ENCODE assay signal across 9 mouse cellular contexts in genomic region chr1:64300951-64301529, GRCm38 (mm10).
DNase-seq lines count a peak whose midpoint lies in the region; ATAC-seq and TF ChIP-seq lines count a peak whose summit lies in the region.
"Had no signal": no experiment of that assay in that cellular context is flagged by ENCODE, and none has a peak within 500 bp of the region (broad histone marks: within the 10 kb centered on the region; RNA-seq: fewer than 3 reads in every experiment).

No protein-coding gene starts in this region.

- no peak for TF ChIP-seq POLR2A in MEL (IDR thresholded peaks at IDR 0.05; ENCODE audit: control insufficient read depth in 1 of 2, insufficient read depth in 1 of 2, low read depth in 1 of 2, low read length in 2 of 2, poor library complexity in 1 of 2)

- no peak for TF ChIP-seq CTCF in MEL (IDR thresholded peaks at IDR 0.05 in 2 of 3, conservative IDR thresholded peaks at IDR 0.05 in 1 of 3; ENCODE audit: control insufficient read depth in 1 of 3, insufficient read depth in 1 of 3, low read depth in 2 of 3, low read length in 3 of 3, poor library complexity in 1 of 3, severe bottlenecking in 1 of 3)

- TF ChIP-seq EP300 in MEL (IDR thresholded peaks at IDR 0.05; ENCODE audit: low read depth in 1 of 2, low read length in 2 of 2): no peak

- TF ChIP-seq RAD21 in MEL (IDR thresholded peaks at IDR 0.05; ENCODE audit: low read depth, low read length): no peak

- H3K4me3 ChIP-seq in limb, embryonic 15.5 days: no peak overlapping the region
- no peak overlapping the region for H3K4me3 ChIP-seq in limb, embryonic 10.5 days
- no peak overlapping the region for H3K4me3 ChIP-seq in MEL (ENCODE audit: control insufficient read depth in 1 of 2, insufficient read depth in 1 of 2, low read depth in 2 of 2, low read length in 2 of 2)
- H3K4me3 ChIP-seq in heart, embryonic 15.5 days: no peak overlapping the region

- H3K4me1 ChIP-seq in limb, embryonic 15.5 days: peaks cover 3% of the 10 kb centered on the region
- H3K4me1 ChIP-seq in limb, embryonic 10.5 days: peaks cover 17% of the 10 kb centered on the region; the same call in 1 of the 2 replicates
- peaks cover 0 to 7% of the 10 kb centered on the region in 2 experiments; a peak in 1 of 4 replicates for H3K4me1 ChIP-seq in MEL (ENCODE audit: control insufficient read depth in 1 of 2, insufficient read depth in 2 of 2, low read length in 2 of 2)
- peaks cover 23% of the 10 kb centered on the region for H3K4me1 ChIP-seq in heart, embryonic 15.5 days (replicated peaks)

- intact Hi-C loops in gastrocnemius, postnatal 14 days (cut with DNase I; ENCODE audit: low total_unique reads): no loop called here

- ATAC-seq in limb, embryonic 15.5 days (ENCODE audit: insufficient number of reproducible peaks, low FRiP score, low TSS enrichment, low read depth): 0 out of 2 replicates have a peak, but pooled peaks have one; percentile 30
- ATAC-seq in heart, embryonic 15.5 days (replicated peaks; ENCODE audit: insufficient number of reproducible peaks, insufficient read depth, low FRiP score, low read depth): no peak
- ATAC-seq in neutrophil, adult 5-6 weeks (ENCODE audit: extremely low read depth, insufficient number of reproducible peaks, low FRiP score, poor library complexity, severe bottlenecking): peak; percentile 59

- no peaks in the 10 kb centered on the region for H3K36me3 ChIP-seq in limb, embryonic 15.5 days
- H3K36me3 ChIP-seq in limb, embryonic 10.5 days: no peaks in the 10 kb centered on the region
- H3K36me3 ChIP-seq in MEL (ENCODE audit: control insufficient read depth in 1 of 2, insufficient read depth in 2 of 2, low read length in 2 of 2): peaks cover 0 to 3% of the 10 kb centered on the region in 2 experiments; a peak in 2 of 4 replicates
- no peaks in the 10 kb centered on the region for H3K36me3 ChIP-seq in heart, embryonic 15.5 days

- no peaks in the 10 kb centered on the region for H3K79me2 ChIP-seq in MEL (ENCODE audit: control insufficient read depth, insufficient read depth, low read length, poor library complexity)

- H3K27ac ChIP-seq in limb, embryonic 15.5 days: no peak overlapping the region
- no peak overlapping the region for H3K27ac ChIP-seq in limb, embryonic 10.5 days
- H3K27ac ChIP-seq in MEL (ENCODE audit: control insufficient read depth, low read depth, low read length): no peak overlapping the region
- H3K27ac ChIP-seq in heart, embryonic 15.5 days: peak overlapping the region; percentile 61

- no peaks in the 10 kb centered on the region for H3K27me3 ChIP-seq in limb, embryonic 15.5 days
- H3K27me3 ChIP-seq in limb, embryonic 10.5 days (ENCODE audit: low read depth, poor library complexity, severe bottlenecking): no peaks in the 10 kb centered on the region
- no peaks in the 10 kb centered on the region for H3K27me3 ChIP-seq in MEL (ENCODE audit: control insufficient read depth in 1 of 2, insufficient read depth in 2 of 2, low read length in 2 of 2)
- H3K27me3 ChIP-seq in heart, embryonic 15.5 days: no peaks in the 10 kb centered on the region

- 76% methylated on average over 8 of the region's 8 CpGs for WGBS in limb, embryonic 15.5 days
- WGBS in limb, embryonic 10.5 days: 89% methylated on average over 8 of the region's 8 CpGs
- WGBS in heart, embryonic 15.5 days: 78% methylated on average over 8 of the region's 8 CpGs

- H3K4me2 ChIP-seq in limb, embryonic 15.5 days: no peak overlapping the region
- no peak overlapping the region for H3K4me2 ChIP-seq in heart, embryonic 15.5 days

- DNase-seq in limb, embryonic 10.5 days (ENCODE audit: low spot score): no peak
- DNase-seq in MEL (ENCODE audit: low read depth, low spot score): peak; percentile 7
- DNase-seq in ovary, adult 18-20 months (ENCODE audit: low spot score): no peak
- no peak for DNase-seq in gastrocnemius, postnatal 14 days
- DNase-seq: cerebellum, adult 11-12 months; right cerebral cortex, postnatal 4 days had no signal

- H3K9ac ChIP-seq in limb, embryonic 15.5 days: no peak overlapping the region
- no peak overlapping the region for H3K9ac ChIP-seq in MEL (ENCODE audit: control insufficient read depth, low read depth, low read length, poor library complexity, severe bottlenecking)
- H3K9ac ChIP-seq in heart, embryonic 15.5 days: no peak overlapping the region

- H3K9me3 ChIP-seq in limb, embryonic 15.5 days: no peaks in the 10 kb centered on the region
- no peaks in the 10 kb centered on the region for H3K9me3 ChIP-seq in limb, embryonic 10.5 days (replicated peaks)
- H3K9me3 ChIP-seq in MEL (replicated peaks; ENCODE audit: insufficient read depth, low read length): no peaks in the 10 kb centered on the region
- H3K9me3 ChIP-seq in heart, embryonic 15.5 days (replicated peaks): no peaks in the 10 kb centered on the region

TF ChIP-seq in MEL, 35 proteins besides CTCF, POLR2A, EP300 and RAD21:
- TF ChIP-seq POLR2AphosphoS2 (IDR thresholded peaks at IDR 0.05; ENCODE audit: low read length) (no peak), TAL1 (IDR thresholded peaks at IDR 0.05; ENCODE audit: low read length) (no peak), HCFC1 (IDR thresholded peaks at IDR 0.05; ENCODE audit: low read depth, low read length) (no peak), ZMIZ1 (IDR thresholded peaks at IDR 0.05; ENCODE audit: low read depth, low read length) (no peak), ZNF384 (IDR thresholded peaks at IDR 0.05; ENCODE audit: low read depth, low read length) (no peak), MXI1 (IDR thresholded peaks at IDR 0.05; ENCODE audit: low read depth, low read length) (no peak), SIN3A (IDR thresholded peaks at IDR 0.05; ENCODE audit: low read length) (no peak), MEF2A (IDR thresholded peaks at IDR 0.05; ENCODE audit: extremely low read depth, insufficient replicate concordance, low read depth, low read length, poor library complexity, severe bottlenecking) (no peak), ETS1 (IDR thresholded peaks at IDR 0.05; ENCODE audit: low read depth, low read length) (no peak), SMC3 (IDR thresholded peaks at IDR 0.05; ENCODE audit: low read depth, low read length) (no peak), POLR2AphosphoS5 (IDR thresholded peaks at IDR 0.05; ENCODE audit: borderline replicate concordance, low read depth, low read length) (no peak), MAX (IDR thresholded peaks at IDR 0.05; ENCODE audit: low read length) (no peak), MAFK (IDR thresholded peaks at IDR 0.05; ENCODE audit: borderline replicate concordance, low read depth, low read length) (no peak), KAT2A (conservative IDR thresholded peaks at IDR 0.05; ENCODE audit: low read depth, low read length) (no peak), JUND (IDR thresholded peaks at IDR 0.05; ENCODE audit: low read depth, low read length) (no peak), MAZ (IDR thresholded peaks at IDR 0.05; ENCODE audit: low read depth, low read length) (no peak), USF2 (IDR thresholded peaks at IDR 0.05; ENCODE audit: borderline replicate concordance in 1 of 2, insufficient read depth in 1 of 2, low read depth in 1 of 2, low read length in 2 of 2) (no peak)
